Mouse (Mus musculus): Measurements from ENCODE around the gene Mxi1. TPM values are rescaled to one million over a fixed set of nuclear protein-coding genes. Genes with fewer than 3 reads are reported as not detected.
"Not testable (repeated sequence)": the region's sequence is repeated elsewhere in the genome, so short reads cannot be mapped to it uniquely, and the experiment has no call there.

Gene Mxi1
- polyA plus RNA-seq, 1 experiment from 2014 or later, result 68.4 TPM

DNA sequence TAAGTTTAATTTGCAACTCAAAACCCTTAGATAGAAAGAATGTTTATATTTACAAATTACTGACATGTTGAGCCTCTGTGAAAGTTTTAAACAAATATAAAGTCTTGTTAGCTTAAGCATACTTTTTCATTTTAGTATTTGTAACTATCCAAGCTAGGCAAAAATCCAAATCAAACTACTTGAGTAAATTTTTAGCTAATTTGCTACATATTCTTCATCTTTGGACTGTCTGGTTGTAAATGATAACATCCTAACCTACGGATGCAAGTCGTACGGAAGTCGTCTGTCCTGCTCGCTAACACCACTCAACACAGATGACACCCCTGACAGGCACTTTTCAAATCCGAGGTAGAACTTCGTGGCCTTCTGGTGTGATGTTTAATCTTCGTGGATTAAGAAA is 67.3 kb downstream of the Mxi1 start:
- Histone ChIP-seq H3K4me3 (no peak overlapping the region), H3K27me3 (no peaks in the 10 kb centered on the region), H3K36me3 (peaks cover 73% of the 10 kb centered on the region), H3K27ac (replicated peaks) (no peak overlapping the region), H3K9ac (replicated peaks) (no peak overlapping the region), H3K4me2 (replicated peaks) (no peak overlapping the region), H3K9me3 (no peaks in the 10 kb centered on the region), H3K4me1 (no peaks in the 10 kb centered on the region)
- no peak for ATAC-seq (replicated peaks)
- WGBS, result 89% methylated on average over 8 of the region's 8 CpGs

DNA sequence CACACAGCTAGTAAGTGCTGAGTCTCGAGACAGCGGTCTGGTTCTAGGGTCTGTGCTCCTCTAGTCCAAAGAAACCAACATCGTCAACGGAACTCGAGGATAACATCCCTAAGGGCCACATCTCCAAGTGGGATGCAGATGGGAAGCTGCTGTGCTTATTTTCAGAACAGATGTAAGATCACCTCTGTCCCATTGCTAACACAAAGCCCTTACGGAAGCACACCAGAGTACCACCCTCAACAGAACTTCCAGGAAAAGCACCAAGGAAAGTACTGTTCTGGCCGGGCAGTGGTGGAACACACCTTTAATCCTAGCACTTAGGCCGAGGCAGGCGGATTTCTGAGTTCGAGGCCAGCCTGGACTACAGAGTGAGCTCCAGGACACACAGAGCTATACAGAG is 68.1 kb downstream of the Mxi1 start:
- Histone ChIP-seq H3K9me3 (no peaks in the 10 kb centered on the region), H3K27me3 (no peaks in the 10 kb centered on the region), H3K9ac (replicated peaks) (no peak overlapping the region), H3K4me1 (no peaks in the 10 kb centered on the region), H3K36me3 (peaks cover 75% of the 10 kb centered on the region), H3K4me3 (no peak overlapping the region), H3K27ac (replicated peaks) (no peak overlapping the region), H3K4me2 (replicated peaks) (no peak overlapping the region)
- no peak for ATAC-seq (replicated peaks)
- 92% methylated on average over 10 of the region's 10 CpGs for WGBS

GRCm38 (mm10) chr19:53383336-53383735 is 73.0 kb downstream of the Mxi1 start:
- Histone ChIP-seq H3K4me1 (peaks cover 9% of the 10 kb centered on the region), H3K36me3 (peaks cover 84% of the 10 kb centered on the region)

DNA sequence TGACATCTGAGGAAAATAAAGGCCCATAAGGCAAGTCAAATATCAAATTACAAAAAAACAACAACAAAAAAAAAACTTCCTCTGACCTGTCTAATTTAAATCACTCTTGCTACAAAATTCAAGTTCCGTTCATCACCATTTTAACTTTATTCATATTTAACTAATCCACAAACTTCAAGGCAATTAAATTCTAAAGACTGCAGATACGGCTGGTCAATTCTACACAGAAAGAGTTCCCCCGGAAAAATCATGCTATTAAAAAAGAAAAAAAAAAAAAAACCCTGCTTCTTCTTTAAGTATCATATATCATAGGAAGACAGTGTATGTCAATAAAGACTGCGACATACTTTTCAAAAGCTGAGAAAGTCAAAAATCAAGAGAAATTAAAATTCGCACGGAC is 79.1 kb downstream of the Mxi1 start:
- peak overlapping the region; percentile 69 for H3K4me2 ChIP-seq (replicated peaks)
- 23% methylated on average over 6 of the region's 6 CpGs for WGBS
- peak overlapping the region; percentile 92 for H3K9ac ChIP-seq (replicated peaks)
- peak overlapping the region; percentile 97 for H3K4me3 ChIP-seq
- peaks cover 39% of the 10 kb centered on the region for H3K36me3 ChIP-seq
- no peaks in the 10 kb centered on the region for H3K9me3 ChIP-seq
- peak overlapping the region; percentile 95; the same call in 1 of the 2 replicates for H3K27ac ChIP-seq (replicated peaks)
- no peak for ATAC-seq (replicated peaks)
- no peaks in the 10 kb centered on the region for H3K27me3 ChIP-seq
- H3K4me1 ChIP-seq, result peaks cover 29% of the 10 kb centered on the region

More at GRCm38 (mm10) chr19:53383336-53383735, 73.0 kb downstream of the Mxi1 start:
- Histone ChIP-seq H3K4me2 (replicated peaks) (no peak overlapping the region), H3K27me3 (no peaks in the 10 kb centered on the region), H3K4me3 (no peak overlapping the region), H3K9ac (replicated peaks) (no peak overlapping the region), H3K27ac (replicated peaks) (no peak overlapping the region), H3K9me3 (no peaks in the 10 kb centered on the region)
- WGBS, result 97% methylated on average over 15 of the region's 15 CpGs
- no peak for ATAC-seq (replicated peaks)

GRCm38 (mm10) chr19:53389851-53390431 is 79.6 kb downstream of the Mxi1 start:
- Histone ChIP-seq H3K4me2 (replicated peaks) (peak overlapping the region; percentile 69), H3K4me1 (peaks cover 29% of the 10 kb centered on the region), H3K9me3 (no peaks in the 10 kb centered on the region), H3K36me3 (peaks cover 35% of the 10 kb centered on the region), H3K27ac (replicated peaks) (peak overlapping the region; percentile 95), H3K27me3 (no peaks in the 10 kb centered on the region), H3K4me3 (peak overlapping the region; percentile 97), H3K9ac (replicated peaks) (peak overlapping the region; percentile 92)
- WGBS, result under 1% methylated on average over 55 of the region's 59 CpGs
- ATAC-seq (replicated peaks), result peak; percentile 90

DNA sequence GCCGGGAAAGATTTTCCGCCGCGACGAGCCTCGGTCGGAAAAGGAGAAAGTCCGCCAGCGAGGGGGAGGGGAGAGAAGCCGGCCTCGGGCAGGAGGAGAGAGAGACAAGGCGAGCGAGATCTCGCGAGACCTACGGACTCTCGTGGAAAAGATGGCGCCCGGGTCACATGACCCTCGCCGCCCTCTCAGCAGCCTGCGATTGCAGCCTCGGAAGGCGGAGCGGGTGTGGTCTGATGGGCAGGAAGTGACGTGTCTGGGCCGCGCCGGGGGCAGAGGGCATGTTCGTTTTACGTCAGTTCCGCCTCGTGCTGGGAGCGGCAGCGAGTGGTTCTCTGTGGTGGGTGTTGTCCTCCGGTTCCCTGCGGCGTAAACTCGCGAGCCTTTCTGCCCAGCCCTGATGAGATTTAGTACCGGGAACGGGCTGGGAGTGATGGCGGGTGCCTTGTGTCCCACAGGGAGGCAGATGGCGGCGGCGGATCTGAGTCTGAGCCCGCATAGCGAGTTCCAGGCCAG is 80.2 kb downstream of the Mxi1 start, which contains the start of gene Smndc1:
Gene Smndc1, minus strand, starts transcription at position 84 of the 513 bp plus-strand sequence.
- WGBS, result 0% methylated on average over 48 of the region's 48 CpGs
- peak within 1 kb of the TSS; percentile 95 for H3K27ac ChIP-seq (replicated peaks)
- H3K4me2 ChIP-seq (replicated peaks), result peak within 1 kb of the TSS; percentile 73
- ATAC-seq (replicated peaks), result peak; percentile 98
- H3K4me1 ChIP-seq, result peaks cover 29% of the 10 kb centered on the region
- H3K9me3 ChIP-seq, result no peaks in the 10 kb centered on the region
- H3K4me3 ChIP-seq, result peak within 1 kb of the TSS; percentile 97
- H3K9ac ChIP-seq (replicated peaks), result peak within 1 kb of the TSS; percentile 92
- no peaks in the 10 kb centered on the region for H3K27me3 ChIP-seq
- H3K36me3 ChIP-seq, result peaks cover 33% of the 10 kb centered on the region

DNA sequence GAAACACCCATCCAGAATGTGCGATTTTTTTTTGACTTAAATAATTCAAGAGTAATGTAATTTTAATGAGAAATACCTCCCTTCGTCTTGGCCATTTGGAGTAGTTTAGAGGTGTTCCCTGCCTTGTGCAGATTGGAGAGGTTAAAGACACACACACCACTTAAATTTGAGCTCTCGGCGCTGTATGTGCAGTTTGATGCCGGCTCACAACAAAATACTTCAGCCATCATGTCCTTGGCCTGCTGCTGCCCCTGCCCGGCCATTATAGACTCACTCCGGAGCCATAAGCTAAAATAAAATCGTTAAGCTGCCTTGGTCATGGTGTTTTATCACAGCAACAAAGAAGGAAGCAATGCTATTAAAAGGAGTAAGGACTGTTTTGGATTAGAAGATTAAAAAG is 81.1 kb downstream of the Mxi1 start:
- H3K4me1 ChIP-seq, result peaks cover 29% of the 10 kb centered on the region
- ATAC-seq (replicated peaks), result no peak
- H3K9me3 ChIP-seq, result no peaks in the 10 kb centered on the region
- H3K4me3 ChIP-seq, result peak overlapping the region; percentile 97
- H3K36me3 ChIP-seq, result peaks cover 24% of the 10 kb centered on the region
- 47% methylated on average over 8 of the region's 8 CpGs for WGBS
- H3K27ac ChIP-seq (replicated peaks), result no peak overlapping the region
- peak overlapping the region; percentile 73 for H3K4me2 ChIP-seq (replicated peaks)
- H3K27me3 ChIP-seq, result no peaks in the 10 kb centered on the region
- H3K9ac ChIP-seq (replicated peaks), result peak overlapping the region; percentile 81

GRCm38 (mm10) chr19:53391787-53392186 is 81.5 kb downstream of the Mxi1 start:
- no peak for ATAC-seq (replicated peaks)
- no peaks in the 10 kb centered on the region for H3K9me3 ChIP-seq
- H3K9ac ChIP-seq (replicated peaks), result no peak overlapping the region
- WGBS, result 84% methylated on average over 5 of the region's 5 CpGs
- no peaks in the 10 kb centered on the region for H3K27me3 ChIP-seq
- no peak overlapping the region for H3K27ac ChIP-seq (replicated peaks)
- H3K4me3 ChIP-seq, result no peak overlapping the region; the same call in 1 of the 2 replicates
- peaks cover 22% of the 10 kb centered on the region for H3K36me3 ChIP-seq
- H3K4me1 ChIP-seq, result peaks cover 29% of the 10 kb centered on the region
- peak overlapping the region; percentile 73; the same call in 1 of the 2 replicates for H3K4me2 ChIP-seq (replicated peaks)

DNA sequence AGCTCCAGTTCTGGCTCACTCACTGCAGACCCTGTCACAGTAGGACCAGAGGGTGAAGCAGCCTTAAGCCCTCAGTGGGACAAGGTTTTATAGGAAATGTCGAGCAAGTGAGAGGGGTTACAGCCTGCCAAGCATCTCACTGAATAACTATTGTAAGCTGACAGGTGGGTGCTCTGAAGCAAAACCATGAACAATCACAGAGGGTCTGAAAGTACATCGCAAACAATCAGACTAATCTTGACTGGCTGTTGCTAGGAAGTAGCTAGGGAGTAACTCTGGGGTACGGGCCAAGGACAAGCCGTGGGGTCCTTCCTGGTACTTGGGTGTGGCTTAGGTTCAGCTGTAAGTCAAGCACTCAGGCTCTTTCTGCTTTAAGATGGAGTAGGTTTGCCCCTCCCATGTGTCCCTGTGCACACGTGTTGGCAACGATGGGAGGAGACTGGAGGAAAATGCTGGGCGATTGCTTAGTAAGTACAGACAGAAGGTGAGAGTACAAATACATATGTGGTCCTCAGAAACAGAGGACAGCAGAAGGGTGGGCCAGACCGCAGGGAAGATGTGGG is 82.5 kb downstream of the Mxi1 start:
- Histone ChIP-seq H3K4me1 (peaks cover 22% of the 10 kb centered on the region), H3K27me3 (no peaks in the 10 kb centered on the region), H3K27ac (replicated peaks) (no peak overlapping the region), H3K36me3 (peaks cover 12% of the 10 kb centered on the region), H3K4me3 (no peak overlapping the region), H3K4me2 (replicated peaks) (no peak overlapping the region), H3K9ac (replicated peaks) (no peak overlapping the region), H3K9me3 (no peaks in the 10 kb centered on the region)
- WGBS, result 70% methylated on average over 8 of the region's 8 CpGs
- no peak for ATAC-seq (replicated peaks)

DNA sequence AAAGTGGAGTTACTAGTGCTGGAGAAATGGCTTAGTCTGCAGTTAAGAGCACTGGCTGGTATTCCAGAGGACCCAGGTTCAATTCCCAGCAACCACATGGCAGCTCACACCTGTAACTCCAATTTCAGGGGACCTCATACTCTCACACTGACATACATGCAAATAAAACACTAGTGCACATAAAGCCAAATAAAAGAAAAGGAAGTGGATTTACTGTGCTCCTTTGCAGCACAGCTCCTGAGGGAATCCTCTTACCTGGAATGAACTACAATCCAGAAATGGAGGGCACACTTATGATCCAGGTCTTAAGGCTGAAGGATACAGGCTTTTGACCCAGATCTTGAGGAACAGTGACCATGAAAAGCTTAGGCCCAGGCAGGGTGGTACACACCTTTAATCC is 83.3 kb downstream of the Mxi1 start:
- Histone ChIP-seq H3K27ac (replicated peaks) (no peak overlapping the region), H3K4me3 (no peak overlapping the region), H3K9ac (replicated peaks) (no peak overlapping the region), H3K36me3 (peaks cover 4% of the 10 kb centered on the region), H3K9me3 (no peaks in the 10 kb centered on the region), H3K4me2 (replicated peaks) (no peak overlapping the region), H3K4me1 (peaks cover 17% of the 10 kb centered on the region), H3K27me3 (no peaks in the 10 kb centered on the region)
- no peak for ATAC-seq (replicated peaks)

DNA sequence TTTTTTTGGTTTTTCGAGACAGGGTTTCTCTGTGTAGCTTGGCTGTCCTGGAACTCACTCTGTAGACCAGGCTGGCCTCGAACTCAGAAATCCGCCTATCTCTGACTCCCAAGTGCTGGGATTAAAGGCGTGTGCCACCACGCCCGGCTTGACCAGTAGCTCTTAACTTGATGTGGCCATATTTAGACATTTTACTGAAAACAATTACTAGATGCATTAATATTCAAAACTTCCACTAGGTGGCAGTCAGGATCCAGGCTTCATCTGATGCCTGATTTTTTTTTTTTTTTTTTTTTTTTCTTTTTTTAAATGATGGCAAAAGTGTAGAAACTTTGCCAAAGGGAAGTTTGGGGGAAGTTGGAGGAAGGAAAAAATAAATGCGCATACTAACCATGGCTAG is 84.2 kb downstream of the Mxi1 start:
- Histone ChIP-seq H3K9ac (replicated peaks) (no peak overlapping the region), H3K4me3 (no peak overlapping the region), H3K4me1 (peaks cover 10% of the 10 kb centered on the region), H3K9me3 (no peaks in the 10 kb centered on the region), H3K4me2 (replicated peaks) (no peak overlapping the region), H3K36me3 (no peaks in the 10 kb centered on the region), H3K27ac (replicated peaks) (no peak overlapping the region), H3K27me3 (no peaks in the 10 kb centered on the region)
- WGBS, result 17% methylated on average over 7 of the region's 7 CpGs
- ATAC-seq (replicated peaks), result no peak

DNA sequence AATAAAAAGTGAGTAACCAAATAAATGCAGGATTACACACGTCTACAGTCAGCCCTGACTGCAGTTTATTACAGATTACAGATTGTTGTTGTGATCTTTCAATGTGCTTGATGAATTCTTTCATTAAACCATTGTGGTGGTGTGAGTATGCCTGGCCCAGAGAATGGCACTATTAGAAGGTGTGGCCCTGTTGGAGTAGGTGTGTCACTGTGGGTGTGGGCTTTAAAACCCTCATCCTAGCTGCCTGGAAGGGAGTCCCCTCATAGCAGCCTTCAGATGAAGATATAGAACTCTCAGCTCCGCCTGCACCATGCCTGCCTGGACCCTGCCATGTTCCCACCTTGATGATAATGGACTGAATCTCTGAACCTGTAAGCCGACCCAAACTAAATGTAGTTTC is 84.6 kb downstream of the Mxi1 start:
- H3K27ac ChIP-seq (replicated peaks); H3K4me1 ChIP-seq; ATAC-seq (replicated peaks); H3K36me3 ChIP-seq; H3K4me2 ChIP-seq (replicated peaks); H3K4me3 ChIP-seq; H3K27me3 ChIP-seq; H3K9me3 ChIP-seq; H3K9ac ChIP-seq (replicated peaks): not testable (repeated sequence)
- WGBS, result 68% methylated on average over 3 of the region's 3 CpGs

All from forebrain, embryonic 15.5 days (tissue).